Mouse (Mus musculus) intestine, postnatal 0 days (tissue): ENCODE data around the gene Plekha5. TPM values are rescaled to one million over a fixed set of nuclear protein-coding genes. Genes with fewer than 3 reads are reported as not detected.

Source experiments
- ATAC-seq: fragments of 200-750 bp; cut with Nextera tagmentation; 2 replicates; pipeline ENCODE4 v1.8.0; 2017; ENCODE audit warnings: mild to moderate bottlenecking, moderate TSS enrichment, moderate library complexity
- H3K27ac ChIP-seq: fragments of 300-500 bp; sonication (generic); 2 replicates; pipeline ENCODE4 v1.5.1; 2014; ENCODE audit warnings: mild to moderate bottlenecking, low read depth, low read length, moderate library complexity
- H3K27me3 ChIP-seq: fragments of 300-500 bp; sonication (generic); replicated peaks from 2 replicates; pipeline ENCODE4 v1.6.1; 2014; ENCODE audit warnings: low read length, mixed read lengths; ENCODE audit not compliant: control insufficient read depth, insufficient read depth
- H3K36me3 ChIP-seq: fragments of 300-500 bp; sonication (generic); 2 replicates; pipeline ENCODE4 v1.6.1; 2014; ENCODE audit warnings: mild to moderate bottlenecking, moderate library complexity; ENCODE audit not compliant: control insufficient read depth, insufficient read depth
- H3K4me1 ChIP-seq: fragments of 300-500 bp; sonication (generic); replicated peaks from 2 replicates; pipeline ENCODE4 v1.6.1; 2014; ENCODE audit warnings: antibody characterized with exemption, low read length, mixed read lengths; ENCODE audit not compliant: control insufficient read depth, insufficient read depth
- H3K4me2 ChIP-seq: fragments of 300-500 bp; sonication (generic); replicated peaks from 2 replicates; pipeline ENCODE4 v1.6.1; 2014; ENCODE audit warnings: low read depth, mild to moderate bottlenecking, moderate library complexity
- H3K4me3 ChIP-seq: fragments of 300-500 bp; sonication (generic); 2 replicates; pipeline ENCODE4 v1.5.1; 2014; ENCODE audit warnings: low read depth, low read length
- H3K9ac ChIP-seq: fragments of 300-500 bp; sonication (generic); 2 replicates; pipeline ENCODE4 v1.6.1; 2014; ENCODE audit warnings: mild to moderate bottlenecking, low read depth, low read length
- H3K9me3 ChIP-seq: fragments of 300-500 bp; sonication (generic); 2 replicates; pipeline ENCODE4 v1.6.1; 2016; ENCODE audit warnings: mixed run types; ENCODE audit not compliant: control insufficient read depth
- CTCF ChIP-seq: sonication (generic); IDR thresholded peaks from 2 replicates; pipeline ENCODE4 v1.5.1; 2016; ENCODE audit warnings: low read depth, mild to moderate bottlenecking, control low read depth, antibody characterized with exemption, moderate library complexity
- WGBS: fragments of 180-500 bp; shearing (Covaris S2); extraction: QIAGEN DNeasy Blood & Tissue Kit; methylation state at CpG from one replicate; pipeline ENCODE4 v1.1.7; 2014; 5-methylcytosine and 5-hydroxymethylcytosine counted together
- polyA plus RNA-seq: library from polyadenylated mRNA; unstranded; fragments of >200 nt; fragmentation: Nextera tagmentation; extraction: Ambion mirVana; gene quantifications from 2 replicates; pipeline ENCODE4 v1.2.1, GENCODE M21; 2015

Plekha5 gene
- polyA plus RNA-seq, 1 experiment from 2014 or later = 18.0 TPM

DNA sequence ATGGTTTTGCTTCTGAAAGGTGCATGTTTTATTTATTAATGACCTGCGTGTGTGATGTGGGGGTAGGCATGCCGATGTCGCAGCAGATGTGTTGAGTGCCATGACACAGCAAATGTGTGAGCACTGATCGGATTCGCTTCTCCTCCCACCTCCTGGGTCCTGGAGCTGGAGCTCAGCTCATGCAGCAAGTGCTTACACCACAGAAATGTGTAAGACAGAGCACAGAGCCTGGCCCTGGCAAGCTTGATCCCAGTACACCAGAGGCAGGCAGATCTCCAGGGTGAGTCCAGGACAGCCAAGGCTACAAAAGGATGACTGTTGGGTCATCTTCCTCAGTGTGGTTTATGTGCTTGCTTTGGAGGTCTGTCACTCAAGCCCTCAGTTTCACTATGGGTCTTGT lies 109.8 kb downstream of the Plekha5 start:
- Histone ChIP-seq H3K36me3 (peaks cover 24% of the 10 kb centered on the region), H3K27ac (no peak overlapping the region), H3K27me3 (no peaks in the 10 kb centered on the region), H3K9me3 (no peaks in the 10 kb centered on the region), H3K4me1 (no peaks in the 10 kb centered on the region), H3K9ac (no peak overlapping the region), H3K4me3 (no peak overlapping the region), H3K4me2 (no peak overlapping the region)
- TF ChIP-seq CTCF = no peak
- ATAC-seq = no peak
- WGBS = 96% methylated on average over 5 of the region's 5 CpGs

DNA sequence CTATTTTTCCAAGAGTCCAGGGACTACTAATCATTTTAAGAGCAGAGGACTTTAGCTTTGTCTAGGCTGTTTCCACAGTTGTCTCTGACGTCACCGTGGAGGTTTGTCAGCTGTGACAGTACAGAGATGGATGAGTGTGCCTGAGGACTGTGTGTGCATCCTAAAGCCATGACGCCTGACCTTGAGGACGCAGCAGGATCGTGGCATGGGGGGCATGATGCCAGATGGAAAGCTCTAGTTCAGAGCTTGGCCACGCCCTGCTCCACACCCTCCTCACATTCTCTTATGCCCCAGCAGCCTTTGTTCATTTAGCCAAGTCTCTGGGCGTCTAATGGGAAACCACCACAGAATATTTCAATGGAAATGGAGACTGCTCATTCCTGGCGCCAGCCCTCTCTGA lies 111.7 kb downstream of the Plekha5 start:
- no peak for TF ChIP-seq CTCF
- H3K9ac ChIP-seq = no peak overlapping the region
- peaks cover 29% of the 10 kb centered on the region for H3K36me3 ChIP-seq
- H3K27me3 ChIP-seq = no peaks in the 10 kb centered on the region
- no peak overlapping the region for H3K4me3 ChIP-seq
- no peaks in the 10 kb centered on the region for H3K9me3 ChIP-seq
- no peak overlapping the region for H3K4me2 ChIP-seq
- no peaks in the 10 kb centered on the region for H3K4me1 ChIP-seq
- 0 out of 2 replicates have a peak, but pooled peaks have one; percentile 4 for ATAC-seq
- no peak overlapping the region for H3K27ac ChIP-seq
- 72% methylated on average over 8 of the region's 8 CpGs for WGBS

DNA sequence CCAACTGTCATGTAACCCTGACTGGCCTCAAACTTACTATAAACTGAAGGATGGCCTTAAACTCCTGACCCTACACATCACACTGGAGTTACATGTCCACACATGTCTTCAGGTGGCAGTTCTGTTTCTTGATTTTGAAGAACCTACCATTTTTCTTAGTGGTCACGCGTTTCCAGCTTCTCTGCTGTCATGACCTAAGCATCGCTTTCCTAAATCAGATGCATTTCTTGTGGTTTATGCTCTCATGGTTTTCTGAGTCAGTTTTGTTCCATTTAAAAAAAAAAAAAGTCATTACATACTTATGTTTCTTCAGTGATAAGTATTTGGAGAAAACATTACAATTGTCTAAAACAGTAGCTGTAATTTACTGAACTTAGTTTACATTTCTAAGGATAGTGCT lies 118.1 kb downstream of the Plekha5 start:
- no peak for TF ChIP-seq CTCF

DNA sequence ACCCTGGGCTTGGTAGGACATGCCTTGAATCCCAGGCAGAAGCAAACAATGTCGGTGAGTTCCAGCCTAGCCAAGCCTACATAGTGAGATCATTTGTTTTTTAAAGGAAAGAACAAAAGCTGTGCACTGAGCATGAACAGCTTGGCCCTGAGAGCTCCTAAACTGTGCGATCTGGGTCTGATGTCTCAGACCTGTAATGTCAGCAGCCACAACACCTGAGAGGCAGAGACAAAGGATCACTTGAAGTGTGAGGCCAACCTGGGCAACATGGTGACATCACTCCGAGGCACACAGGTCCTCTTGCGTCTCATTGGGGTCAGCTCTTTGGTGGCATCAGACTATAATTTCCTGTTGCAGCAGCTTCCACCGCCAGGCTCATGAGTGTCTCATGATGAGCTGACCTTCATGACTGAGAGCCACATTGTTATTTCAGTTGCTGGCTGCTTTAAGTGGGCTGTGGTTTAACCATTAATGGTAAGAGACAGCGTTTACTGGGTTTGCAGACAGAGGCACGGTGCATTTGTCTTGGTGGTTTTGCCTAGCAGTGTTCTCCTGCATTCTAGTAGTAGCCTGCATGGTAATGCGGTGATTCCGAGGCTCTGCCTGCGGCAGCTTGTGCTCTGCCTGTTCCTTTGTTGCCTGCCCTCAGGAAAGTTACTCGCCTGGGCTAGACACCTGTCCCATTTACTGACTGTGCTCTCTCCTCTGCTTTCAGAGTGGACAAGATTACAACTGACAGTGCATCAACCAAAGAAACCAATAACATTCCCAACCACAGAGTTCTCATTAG lies 119.3 kb downstream of the Plekha5 start:
- H3K36me3 ChIP-seq = peaks cover 22% of the 10 kb centered on the region
- no peak overlapping the region; the same call in 1 of the 2 replicates for H3K27ac ChIP-seq
- H3K4me2 ChIP-seq = no peak overlapping the region
- WGBS = 78% methylated on average over 11 of the region's 11 CpGs
- no peaks in the 10 kb centered on the region for H3K9me3 ChIP-seq
- no peaks in the 10 kb centered on the region for H3K4me1 ChIP-seq
- TF ChIP-seq CTCF = no peak
- H3K27me3 ChIP-seq = no peaks in the 10 kb centered on the region
- H3K4me3 ChIP-seq = no peak overlapping the region
- H3K9ac ChIP-seq = no peak overlapping the region
- ATAC-seq = no peak

More for the DNA sequence above, 118.1 kb downstream of the Plekha5 start:
- Histone ChIP-seq H3K9me3 (no peaks in the 10 kb centered on the region), H3K4me2 (no peak overlapping the region), H3K4me1 (no peaks in the 10 kb centered on the region), H3K36me3 (peaks cover 22% of the 10 kb centered on the region), H3K27ac (no peak overlapping the region), H3K9ac (no peak overlapping the region), H3K4me3 (no peak overlapping the region), H3K27me3 (no peaks in the 10 kb centered on the region)
- no peak for ATAC-seq
- WGBS = 92% methylated on average over 3 of the region's 3 CpGs

DNA sequence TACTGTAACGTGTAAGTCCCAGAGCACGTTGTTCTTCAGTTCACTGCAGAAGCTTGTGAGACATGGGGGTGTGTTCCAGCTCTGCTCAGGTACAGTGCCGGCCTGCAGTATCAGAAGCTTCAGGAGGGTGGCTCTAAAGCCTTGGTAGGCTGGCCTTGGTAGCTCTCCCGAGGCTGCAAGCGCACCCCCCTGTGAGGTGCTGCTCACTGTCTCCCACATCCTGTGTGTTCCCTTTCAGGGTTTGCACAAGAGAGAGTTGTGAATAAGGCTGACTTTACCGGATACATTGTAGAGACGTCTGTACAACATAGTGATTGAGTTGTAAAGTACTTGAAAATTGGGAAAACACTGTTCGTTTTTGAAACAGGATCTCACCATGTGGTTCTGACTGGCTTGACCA lies 122.2 kb downstream of the Plekha5 start:
- Histone ChIP-seq H3K4me3 (no peak overlapping the region), H3K9me3 (no peaks in the 10 kb centered on the region), H3K36me3 (peaks cover 18% of the 10 kb centered on the region; the same call in 1 of the 2 replicates), H3K27me3 (no peaks in the 10 kb centered on the region), H3K27ac (peak overlapping the region; percentile 75), H3K4me2 (peak overlapping the region; percentile 32), H3K9ac (no peak overlapping the region), H3K4me1 (0 out of 2 replicates have a peak, but pooled peaks cover 2% of the 10 kb centered on the region)
- TF ChIP-seq CTCF = peak; percentile 16; the same call in 1 of the 2 replicates
- ATAC-seq = peak; percentile 11; the same call in 1 of the 2 replicates
- 50% methylated on average over 8 of the region's 8 CpGs for WGBS

DNA sequence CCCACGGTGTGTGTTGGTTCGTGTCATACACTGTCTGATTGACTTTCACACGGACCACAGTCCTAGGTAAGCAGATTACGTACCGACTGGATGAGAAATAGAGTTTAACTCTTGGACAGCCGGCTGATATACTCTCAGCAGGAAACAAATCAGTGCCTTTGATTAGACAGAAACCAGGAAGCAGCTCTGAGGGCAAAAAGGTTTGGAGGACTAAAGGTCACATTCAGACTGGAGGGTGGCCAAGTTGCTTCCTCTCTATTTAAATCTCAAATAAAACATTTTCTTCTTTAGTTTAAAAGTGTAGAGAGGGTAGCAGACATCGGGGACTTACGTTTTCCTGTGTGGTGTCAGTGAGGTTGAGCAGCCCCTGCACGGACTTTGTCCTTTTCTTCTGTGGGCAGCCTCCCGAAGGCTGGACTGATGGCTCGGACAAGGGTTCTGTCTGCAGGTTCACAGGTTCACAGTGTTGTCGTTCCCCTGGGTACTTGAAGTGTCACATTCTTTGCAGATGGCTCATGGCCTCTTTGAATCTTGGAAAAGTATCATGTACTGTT lies 122.9 kb downstream of the Plekha5 start:
- WGBS = 18% methylated on average over 12 of the region's 12 CpGs
- Histone ChIP-seq H3K36me3 (peaks cover 18% of the 10 kb centered on the region; the same call in 1 of the 2 replicates), H3K27ac (peak overlapping the region; percentile 75), H3K4me1 (0 out of 2 replicates have a peak, but pooled peaks cover 2% of the 10 kb centered on the region), H3K4me2 (peak overlapping the region; percentile 32), H3K9me3 (no peaks in the 10 kb centered on the region), H3K27me3 (no peaks in the 10 kb centered on the region), H3K9ac (no peak overlapping the region), H3K4me3 (no peak overlapping the region)
- no peak for TF ChIP-seq CTCF
- peak; percentile 79 for ATAC-seq
